ENCODE assay signal across 8 mouse cellular contexts in the genomic region with DNA sequence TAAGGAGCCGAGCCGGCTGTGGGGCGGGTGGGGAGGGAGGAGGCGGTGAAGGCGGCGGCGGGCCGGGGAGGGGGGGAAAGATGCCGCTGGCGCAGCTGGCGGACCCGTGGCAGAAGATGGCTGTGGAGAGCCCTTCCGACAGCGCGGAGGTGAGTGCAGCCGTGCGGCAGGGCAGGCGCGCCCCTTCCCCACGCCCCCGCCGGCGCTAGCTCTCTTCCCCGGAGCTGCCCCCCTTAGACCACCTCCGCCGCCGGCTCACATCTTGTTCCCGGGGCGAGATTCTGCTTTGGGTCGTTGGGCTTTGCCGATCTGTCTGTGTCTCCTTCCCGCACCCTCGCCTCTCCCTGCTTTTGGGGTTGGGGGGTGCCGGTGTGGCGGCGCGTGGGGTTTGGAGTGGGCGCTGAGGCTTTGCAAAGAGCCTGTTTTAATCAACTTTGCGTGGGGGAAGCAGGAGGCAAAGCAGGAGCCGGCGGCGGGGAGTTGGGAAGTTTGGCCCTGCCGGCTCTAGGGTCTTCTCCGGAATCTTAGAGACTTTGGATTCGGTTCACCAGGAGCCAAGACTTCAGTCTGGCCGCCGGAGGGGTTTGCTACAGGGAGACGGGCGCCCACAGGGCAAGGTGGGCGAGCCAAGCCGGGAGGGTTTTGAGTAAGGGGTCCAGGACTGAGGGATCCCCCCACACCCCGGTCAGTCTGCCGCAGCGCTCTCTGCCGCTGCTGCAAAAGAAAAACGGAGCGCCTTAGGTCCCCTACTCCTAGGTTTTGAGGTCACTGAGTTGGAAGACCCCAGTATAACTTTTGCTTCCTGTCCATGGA. TPM values are rescaled to one million over a fixed set of nuclear protein-coding genes. Genes with fewer than 3 reads are reported as not detected.
A peak's percentile ranks its signal among the peaks of the same experiment; 100 is the strongest.
DNase-seq lines count a peak whose midpoint lies in the region; ATAC-seq and TF ChIP-seq lines count a peak whose summit lies in the region.

No protein-coding gene starts in this region.

- DNase-seq in cerebellum, adult 11-12 months: peak; percentile 40
- no peak for DNase-seq in ES-E14 (ENCODE audit: low read depth, low spot score)
- DNase-seq in embryo, embryonic 11 days: peak; percentile 44
- DNase-seq in kidney, postnatal 4 days: peak; percentile 17 to 45
- peak; percentile 88 for DNase-seq in midbrain, embryonic 11.5 days (ENCODE audit: low spot score, missing footprints)
- DNase-seq in spleen, postnatal 4 days (ENCODE audit: low spot score in 2 of 2): peak; percentile 10 to 66

- H3K9ac ChIP-seq in ES-E14 (ENCODE audit: insufficient read depth, low read depth, low read length, poor library complexity, severe bottlenecking): peak overlapping the region; percentile 94
- H3K9ac ChIP-seq in heart, embryonic 12.5 days: peak overlapping the region; percentile 89
- peak overlapping the region; percentile 68 for H3K9ac ChIP-seq in midbrain, embryonic 11.5 days (ENCODE audit: low read length)

- H3K27me3 ChIP-seq in heart, embryonic 12.5 days (replicated peaks): 0 out of 2 replicates have a peak, but pooled peaks cover 10% of the 10 kb centered on the region
- no peaks in the 10 kb centered on the region for H3K27me3 ChIP-seq in midbrain, embryonic 11.5 days (ENCODE audit: control insufficient read depth, insufficient read depth, low read length)

- H3K27ac ChIP-seq in ES-E14 (ENCODE audit: insufficient read depth, low read depth, low read length, poor library complexity, severe bottlenecking): peak overlapping the region; percentile 67; the same call in 1 of the 2 replicates
- peak overlapping the region; percentile 92 for H3K27ac ChIP-seq in heart, embryonic 12.5 days (ENCODE audit: poor library complexity, severe bottlenecking)
- H3K27ac ChIP-seq in midbrain, embryonic 11.5 days (ENCODE audit: low read depth, low read length): peak overlapping the region; percentile 74

- no peaks in the 10 kb centered on the region for H3K36me3 ChIP-seq in ES-E14 (ENCODE audit: control insufficient read depth, insufficient read depth, low read length, poor library complexity, severe bottlenecking)
- no peaks in the 10 kb centered on the region for H3K36me3 ChIP-seq in heart, embryonic 12.5 days
- H3K36me3 ChIP-seq in midbrain, embryonic 11.5 days (ENCODE audit: control insufficient read depth, insufficient read depth, low read length): no peaks in the 10 kb centered on the region

- in situ Hi-C loops in ES-E14 (cut with MboI; ENCODE audit: low sequenced_read_pairs in 2 of 2, unreplicated experiment in 2 of 2): no loop called here

- 14% methylated on average over 48 of the region's 57 CpGs for WGBS in heart, embryonic 12.5 days
- 15% methylated on average over 41 of the region's 57 CpGs for WGBS in midbrain, embryonic 11.5 days

- H3K4me1 ChIP-seq in ES-E14 (ENCODE audit: control insufficient read depth in 2 of 2, insufficient read depth in 2 of 2, low read length in 2 of 2, poor library complexity in 1 of 2): no peaks in the 10 kb centered on the region; a peak in 1 of 4 replicates
- no peaks in the 10 kb centered on the region for H3K4me1 ChIP-seq in heart, embryonic 12.5 days (replicated peaks)
- no peaks in the 10 kb centered on the region for H3K4me1 ChIP-seq in midbrain, embryonic 11.5 days (ENCODE audit: control insufficient read depth, insufficient read depth, low read length)

- no peak for ATAC-seq in cerebellum, adult (ENCODE audit: insufficient number of reproducible peaks, low FRiP score, low TSS enrichment)
- ATAC-seq in heart, embryonic 12.5 days (ENCODE audit: insufficient number of reproducible peaks, low FRiP score): peak; percentile 18; the same call in 1 of the 2 replicates
- ATAC-seq in midbrain, embryonic 11.5 days (ENCODE audit: low FRiP score): no peak

- peak overlapping the region; percentile 71 for H3K4me2 ChIP-seq in heart, embryonic 12.5 days
- peak overlapping the region; percentile 49 for H3K4me2 ChIP-seq in midbrain, embryonic 11.5 days

- no peaks in the 10 kb centered on the region for H3K9me3 ChIP-seq in ES-E14 (ENCODE audit: control insufficient read depth, insufficient read depth, low read depth, low read length)
- no peaks in the 10 kb centered on the region for H3K9me3 ChIP-seq in heart, embryonic 12.5 days (replicated peaks)
- no peaks in the 10 kb centered on the region for H3K9me3 ChIP-seq in midbrain, embryonic 11.5 days (ENCODE audit: control insufficient read depth, low read length)

- H3K4me3 ChIP-seq in ES-E14 (ENCODE audit: insufficient read depth in 1 of 2, low read depth in 1 of 2, low read length in 2 of 2, poor library complexity in 1 of 2, severe bottlenecking in 1 of 2): peak overlapping the region; percentile 90 to 97
- H3K4me3 ChIP-seq in heart, embryonic 12.5 days: peak overlapping the region; percentile 76
- H3K4me3 ChIP-seq in midbrain, embryonic 11.5 days (ENCODE audit: low read depth, low read length): peak overlapping the region; percentile 63

TF ChIP-seq in ES-E14, 5 proteins besides CTCF, POLR2A, EP300 and RAD21:
- TF ChIP-seq MAFK (IDR thresholded peaks at IDR 0.05; ENCODE audit: insufficient read depth, low read depth, low read length): no peak
- no peak for TF ChIP-seq CHD2 (IDR thresholded peaks at IDR 0.05; ENCODE audit: low read depth, low read length)
- no peak for TF ChIP-seq ZNF384 (IDR thresholded peaks at IDR 0.05; ENCODE audit: low read depth, low read length)
- no peak for TF ChIP-seq ZC3H11A (IDR thresholded peaks at IDR 0.05; ENCODE audit: borderline replicate concordance, low read depth, low read length)
- TF ChIP-seq HCFC1 (IDR thresholded peaks at IDR 0.05; ENCODE audit: borderline replicate concordance, insufficient read depth, low read length): no peak

RNA-seq across cellular contexts. Expression of gene Rps6ka3, which starts 46.1 kb away (rescaled TPM):
- 9.6 and 10.0 TPM in 2 replicates for total RNA-seq in ES-E14 (2012; rRNA removed)
- polyA plus RNA-seq in heart, embryonic 12.5 days (2016; fragmentation: Nextera tagmentation; extraction: Ambion mirVana): 6.1 and 6.4 TPM in 2 replicates
- 5.7 and 6.5 TPM in 2 replicates for polyA plus RNA-seq in midbrain, embryonic 11.5 days (2014; fragmentation: Nextera tagmentation; extraction: Ambion mirVana)
